Mouse (Mus musculus) thymus, adult 2 months (tissue): ENCODE results near the gene Cops4. TPM values are rescaled to one million over a fixed set of nuclear protein-coding genes. Genes with fewer than 3 reads are reported as not detected.

ENCODE experiments used
- DNase-seq: peaks from one replicate; pipeline ENCODE4 v3.0.0; 2021
- H3K27ac ChIP-seq: fragments of 200-500 bp; 2 replicates; pipeline ENCODE4 v1.5.1; 2012; ENCODE audit warnings: low read length, control low read depth; ENCODE audit not compliant: control insufficient read depth, insufficient read depth
- H3K27me3 ChIP-seq: fragments of 200-500 bp; 2 replicates; pipeline ENCODE4 v1.6.1; 2012; ENCODE audit warnings: mild to moderate bottlenecking, low read length, moderate library complexity, mixed read lengths; ENCODE audit not compliant: control insufficient read depth, insufficient read depth
- H3K36me3 ChIP-seq: fragments of 200-500 bp; 2 replicates; pipeline ENCODE4 v1.6.1; 2012; ENCODE audit warnings: mild to moderate bottlenecking, low read length, moderate library complexity; ENCODE audit not compliant: control insufficient read depth, insufficient read depth
- H3K4me1 ChIP-seq: fragments of 200-500 bp; replicated peaks from 2 replicates; pipeline ENCODE4 v1.6.1; 2012; ENCODE audit warnings: low read length; ENCODE audit not compliant: control insufficient read depth, insufficient read depth
- H3K4me3 ChIP-seq: fragments of 200-500 bp; 2 replicates; pipeline ENCODE4 v1.5.1; 2012; ENCODE audit warnings: mild to moderate bottlenecking, low read length, control low read depth, moderate library complexity; ENCODE audit not compliant: control insufficient read depth, insufficient read depth
- CTCF ChIP-seq: fragments of 200-500 bp; IDR thresholded peaks from 2 replicates; pipeline ENCODE4 v1.5.1; 2012; ENCODE audit warnings: mild to moderate bottlenecking, control low read depth, low read length, moderate library complexity, borderline replicate concordance; ENCODE audit not compliant: control insufficient read depth, poor library complexity, insufficient read depth; ENCODE audit errors: extremely low read depth
- POLR2A ChIP-seq: fragments of 200-500 bp; IDR thresholded peaks from 2 replicates; pipeline ENCODE4 v1.6.1; 2012; ENCODE audit warnings: mild to moderate bottlenecking, low read length, control low read depth, moderate library complexity; ENCODE audit not compliant: control insufficient read depth, poor library complexity, insufficient read depth; ENCODE audit errors: extremely low read depth
- WGBS: fragments of 180-500 bp; shearing (Covaris S2); methylation state at CpG from one replicate; pipeline ENCODE4 v1.1.7; 2018; 5-methylcytosine and 5-hydroxymethylcytosine counted together
- polyA plus RNA-seq: library from polyadenylated mRNA; depleted of rRNA; stranded (reverse); fragments of >200 nt; gene quantifications from 2 replicates; pipeline ENCODE4 v1.2.3, GENCODE M21; 2012

The Cops4 gene
- polyA plus RNA-seq, 1 experiment: 24.8 TPM

GRCm38 (mm10) chr5:100549311-100549710, 31.2 kb downstream of the Cops4 start:
- no peak overlapping the region for H3K4me3 ChIP-seq
- H3K27ac ChIP-seq: no peak overlapping the region
- H3K4me1 ChIP-seq: no peaks in the 10 kb centered on the region
- DNase-seq: no peak
- no peaks in the 10 kb centered on the region for H3K27me3 ChIP-seq
- 85% methylated on average over 4 of the region's 4 CpGs for WGBS
- TF ChIP-seq CTCF (no peak), POLR2A (no peak)
- H3K36me3 ChIP-seq: peaks cover 44% of the 10 kb centered on the region

- 96% methylated on average over 1 of the region's 1 CpGs for WGBS
- H3K36me3 ChIP-seq: peaks cover 36% of the 10 kb centered on the region
- no peaks in the 10 kb centered on the region for H3K4me1 ChIP-seq
Observed at GRCm38 (mm10) chr5:100550151-100550550, 32.0 kb downstream of the Cops4 start.

GRCm38 (mm10) chr5:100551952-100552351, 33.8 kb downstream of the Cops4 start:
- WGBS: 86% methylated on average over 2 of the region's 2 CpGs
- TF ChIP-seq CTCF (no peak), POLR2A (no peak)
- peaks cover 19% of the 10 kb centered on the region for H3K36me3 ChIP-seq
- H3K4me1 ChIP-seq: no peaks in the 10 kb centered on the region
- H3K27ac ChIP-seq: no peak overlapping the region
- no peaks in the 10 kb centered on the region for H3K27me3 ChIP-seq
- H3K4me3 ChIP-seq: no peak overlapping the region
- no peak for DNase-seq

More at GRCm38 (mm10) chr5:100550151-100550550, 32.0 kb downstream of the Cops4 start:
- DNase-seq: no peak
- Histone ChIP-seq H3K27ac (no peak overlapping the region), H3K4me3 (no peak overlapping the region), H3K27me3 (no peaks in the 10 kb centered on the region)
- TF ChIP-seq CTCF (no peak), POLR2A (no peak)

DNA sequence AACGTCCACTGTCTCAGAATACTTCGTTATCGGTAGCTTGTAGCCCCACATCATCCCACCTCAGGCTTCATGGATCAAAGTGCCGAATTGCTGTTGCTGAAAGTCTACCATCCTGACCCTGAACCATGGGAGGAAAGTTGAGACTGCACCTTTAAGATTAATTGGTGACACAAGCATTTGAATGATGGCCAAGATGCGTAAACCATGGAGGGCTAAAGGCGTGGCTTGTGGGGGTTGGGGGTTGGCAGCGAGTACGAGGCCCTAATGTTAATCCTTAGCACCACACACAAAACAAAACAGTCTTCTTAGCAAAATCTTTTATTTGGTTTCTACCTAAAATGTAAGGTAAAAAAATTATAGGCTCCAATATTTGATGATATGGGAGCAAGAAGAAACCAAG, 35.3 kb downstream of the Cops4 start:
- DNase-seq: no peak
- Histone ChIP-seq H3K27me3 (no peaks in the 10 kb centered on the region), H3K27ac (no peak overlapping the region), H3K4me3 (no peak overlapping the region), H3K4me1 (no peaks in the 10 kb centered on the region), H3K36me3 (peaks cover 5% of the 10 kb centered on the region)
- 95% methylated on average over 8 of the region's 8 CpGs for WGBS
- TF ChIP-seq POLR2A (no peak), CTCF (no peak)

DNA sequence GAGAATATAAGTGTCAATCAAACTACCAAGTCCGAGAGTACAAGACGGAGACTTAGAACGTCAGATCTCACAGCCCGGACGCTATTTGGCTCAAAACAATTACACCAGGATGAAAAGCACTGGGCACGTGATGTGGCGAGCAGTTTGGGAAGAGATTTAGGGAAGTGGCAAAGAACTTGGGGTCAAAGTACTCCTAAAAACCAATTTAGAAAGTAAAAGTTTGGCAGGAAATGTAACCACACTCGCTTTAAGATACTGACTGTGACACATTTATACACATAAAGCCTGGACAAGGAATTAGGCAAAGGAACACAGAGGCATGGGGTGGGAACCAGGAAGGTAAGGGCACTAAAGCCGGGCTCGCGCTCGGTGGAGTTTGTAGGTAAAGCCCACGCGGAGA, 38.9 kb downstream of the Cops4 start:
- no peaks in the 10 kb centered on the region for H3K36me3 ChIP-seq
- no peak overlapping the region for H3K4me3 ChIP-seq
- no peaks in the 10 kb centered on the region for H3K4me1 ChIP-seq
- DNase-seq: no peak
- no peak for TF ChIP-seq POLR2A
- no peak for TF ChIP-seq CTCF
- H3K27ac ChIP-seq: no peak overlapping the region
- no peaks in the 10 kb centered on the region for H3K27me3 ChIP-seq
- WGBS: 83% methylated on average over 14 of the region's 14 CpGs

GRCm38 (mm10) chr5:100557537-100557936, 39.4 kb downstream of the Cops4 start:
- 81% methylated on average over 9 of the region's 9 CpGs for WGBS
- Histone ChIP-seq H3K36me3 (no peaks in the 10 kb centered on the region), H3K4me1 (no peaks in the 10 kb centered on the region), H3K4me3 (no peak overlapping the region), H3K27ac (no peak overlapping the region), H3K27me3 (no peaks in the 10 kb centered on the region)
- no peak for TF ChIP-seq POLR2A
- no peak for DNase-seq

GRCm38 (mm10) chr5:100558783-100559182, 40.7 kb downstream of the Cops4 start:
- 88% methylated on average over 3 of the region's 3 CpGs for WGBS
- no peaks in the 10 kb centered on the region for H3K36me3 ChIP-seq
- DNase-seq: no peak
- H3K4me3 ChIP-seq: no peak overlapping the region
- TF ChIP-seq POLR2A: no peak
- no peak for TF ChIP-seq CTCF
- no peaks in the 10 kb centered on the region for H3K4me1 ChIP-seq
- no peak overlapping the region for H3K27ac ChIP-seq
- no peaks in the 10 kb centered on the region for H3K27me3 ChIP-seq
